Mouse (Mus musculus): Measurements from ENCODE around the gene Rimkla.

The Rimkla gene

DNA sequence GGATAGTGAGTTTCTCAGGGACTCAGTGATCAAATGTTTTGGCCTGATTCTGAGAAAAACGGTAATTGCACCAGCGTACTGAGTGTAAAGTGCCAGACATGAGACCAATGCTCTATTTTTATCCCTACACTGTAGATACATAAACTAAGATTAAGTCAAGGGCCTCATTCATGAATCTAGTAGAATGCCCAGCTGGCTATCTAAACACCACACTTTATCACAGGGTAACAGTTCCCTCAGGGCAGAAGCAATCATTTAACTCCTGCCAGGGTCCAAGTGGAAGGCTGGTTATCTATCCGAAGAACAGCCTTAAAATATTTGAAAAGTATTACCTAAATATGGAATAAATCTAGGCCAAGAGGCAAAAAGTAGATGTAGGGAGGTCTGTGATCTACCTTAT is 74.5 kb downstream of the Rimkla start:
- DNase-seq (ENCODE audit: low read depth, low spot score): no peak

DNA sequence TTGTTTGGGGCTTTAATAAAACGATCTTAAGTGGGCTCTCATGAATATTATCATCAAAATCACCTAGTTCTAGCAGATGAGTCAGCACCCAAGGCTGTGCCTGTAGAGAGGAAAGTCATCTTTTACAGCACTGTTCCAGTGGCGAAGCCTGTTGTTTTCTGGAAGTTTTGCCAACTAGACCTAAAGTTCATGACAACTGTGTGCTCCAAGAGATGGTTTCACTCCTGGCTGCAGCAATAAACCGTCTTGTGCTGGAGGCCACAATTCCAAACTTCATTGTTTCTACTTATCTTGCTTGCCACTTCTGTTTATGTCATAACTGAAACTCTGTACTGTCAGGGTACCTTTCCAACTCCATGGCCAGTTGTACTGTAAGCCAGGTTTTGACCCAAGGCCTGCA is 75.2 kb downstream of the Rimkla start:
- DNase-seq (ENCODE audit: low read depth, low spot score): no peak
